Mouse (Mus musculus): Measurements from ENCODE around the gene Lnx1.

GRCm38 (mm10) chr5:74668956-74669355, 33.8 kb downstream of the Lnx1 start:
- TF ChIP-seq CTCF (IDR thresholded peaks at IDR 0.05; ENCODE audit: borderline replicate concordance, insufficient read depth, low read depth, low read length) (no peak), POLR2A (IDR thresholded peaks at IDR 0.05; ENCODE audit: borderline replicate concordance, insufficient read depth, low read length) (no peak)

Data from cerebellum, adult 2 months (tissue).